Mouse (Mus musculus) midbrain, embryonic 10.5 days (tissue): ENCODE results near the gene Nr2c2. TPM values are rescaled to one million over a fixed set of nuclear protein-coding genes. Genes with fewer than 3 reads are reported as not detected.
A peak's percentile ranks its signal among the peaks of the same experiment; 100 is the strongest.

Experiments used
- DNase-seq: peaks from one replicate; pipeline ENCODE4 v3.0.0-alpha.2; 2017; ENCODE audit warnings: low spot score
- H3K27ac ChIP-seq: fragments of 300-500 bp; sonication (generic); replicated peaks from 2 replicates; pipeline ENCODE4 v1.5.1; 2016; ENCODE audit warnings: mild to moderate bottlenecking
- H3K27me3 ChIP-seq: fragments of 300-500 bp; sonication (generic); 2 replicates; pipeline ENCODE4 v1.6.1; 2016; ENCODE audit warnings: low read depth, mild to moderate bottlenecking; ENCODE audit not compliant: poor library complexity, severe bottlenecking
- H3K36me3 ChIP-seq: fragments of 300-500 bp; sonication (generic); 2 replicates; pipeline ENCODE4 v1.6.1; 2016; ENCODE audit warnings: mild to moderate bottlenecking, moderate library complexity
- H3K4me1 ChIP-seq: fragments of 300-500 bp; sonication (generic); 2 replicates; pipeline ENCODE4 v1.6.1; 2016
- H3K4me3 ChIP-seq: fragments of 300-500 bp; sonication (generic); 2 replicates; pipeline ENCODE4 v1.5.1; 2016; ENCODE audit warnings: mild to moderate bottlenecking, moderate library complexity
- H3K9me3 ChIP-seq: fragments of 300-500 bp; sonication (generic); replicated peaks from 2 replicates; pipeline ENCODE4 v1.6.1; 2016; ENCODE audit warnings: mild to moderate bottlenecking
- WGBS: fragments of 180-500 bp; shearing (Covaris S2); methylation state at CpG from one replicate; pipeline ENCODE4 v1.1.7; 2016; 5-methylcytosine and 5-hydroxymethylcytosine counted together
- polyA plus RNA-seq: library from polyadenylated mRNA; unstranded; fragments of >200 nt; fragmentation: Nextera tagmentation; extraction: Ambion mirVana; gene quantifications from 2 replicates; pipeline ENCODE4 v1.2.1, GENCODE M21; 2016

The Nr2c2 gene
- polyA plus RNA-seq, 1 experiment from 2014 or later, result 18.0 TPM

DNA sequence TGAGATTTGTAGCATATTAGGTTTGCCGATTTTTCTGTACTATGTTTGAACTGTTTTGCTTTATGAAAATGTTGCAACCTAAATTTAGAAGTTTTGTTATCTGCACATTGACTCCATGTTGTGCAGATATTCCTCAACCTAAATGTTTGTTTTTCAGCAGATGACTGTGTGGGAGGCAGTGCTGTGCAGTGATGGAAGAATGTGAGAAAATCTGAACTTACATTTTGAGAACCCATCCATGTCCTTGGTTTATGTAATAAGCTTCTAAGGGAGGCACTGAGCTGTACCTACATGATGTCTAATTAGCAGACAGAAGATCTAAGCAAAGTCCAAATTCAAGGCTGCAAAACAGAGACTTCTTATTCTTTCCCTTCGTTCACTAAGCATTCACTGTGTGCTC lies 42.4 kb downstream of the Nr2c2 start:
- Histone ChIP-seq H3K27me3 (no peaks in the 10 kb centered on the region), H3K36me3 (peaks cover 11% of the 10 kb centered on the region; the same call in 1 of the 2 replicates), H3K9me3 (no peaks in the 10 kb centered on the region), H3K27ac (no peak overlapping the region), H3K4me1 (peaks cover 5% of the 10 kb centered on the region), H3K4me3 (no peak overlapping the region)
- 92% methylated on average over 2 of the region's 2 CpGs for WGBS
- DNase-seq, result no peak

DNA sequence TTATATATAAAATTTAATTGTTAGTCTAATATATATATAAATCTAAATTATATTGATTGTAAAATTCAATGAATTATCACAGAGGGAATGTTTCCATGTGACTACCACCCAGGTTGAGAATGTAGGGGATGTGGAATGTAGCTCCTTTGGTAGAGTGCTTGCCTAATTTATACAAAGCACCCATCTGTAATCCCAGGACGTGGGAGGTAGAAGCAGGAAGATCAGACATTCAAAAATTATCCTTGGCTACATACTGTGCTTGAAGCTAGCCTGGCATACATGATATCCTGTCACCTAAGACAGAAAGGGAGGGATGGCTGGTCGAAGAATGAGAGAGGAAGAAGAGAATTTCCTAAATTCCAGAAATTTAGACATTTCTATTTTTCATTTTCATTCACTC lies 45.2 kb downstream of the Nr2c2 start:
- DNase-seq, result no peak
- Histone ChIP-seq H3K4me3 (no peak overlapping the region), H3K36me3 (peaks cover 28% of the 10 kb centered on the region), H3K4me1 (peaks cover 5% of the 10 kb centered on the region), H3K27me3 (no peaks in the 10 kb centered on the region), H3K9me3 (no peaks in the 10 kb centered on the region), H3K27ac (no peak overlapping the region)
- WGBS, result 85% methylated on average over 2 of the region's 2 CpGs

DNA sequence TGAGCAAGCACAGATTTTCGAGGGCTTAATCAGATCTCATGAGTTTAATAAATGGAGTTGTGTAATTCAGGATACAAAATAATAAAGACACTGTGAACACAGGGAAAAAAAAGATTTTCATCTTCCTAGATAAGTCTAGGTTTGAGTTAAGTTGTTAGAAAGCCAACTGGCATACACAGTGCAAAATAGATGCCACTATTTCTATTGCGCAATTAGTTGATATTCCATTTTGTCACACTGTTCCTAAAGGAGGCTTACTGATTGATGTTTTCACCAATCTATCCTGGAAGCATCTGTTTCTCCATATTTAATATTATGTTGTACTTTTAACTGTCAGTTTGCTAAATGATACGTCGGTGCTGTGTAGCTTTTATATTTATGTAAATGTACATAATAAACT lies 54.7 kb downstream of the Nr2c2 start:
- Histone ChIP-seq H3K36me3 (peaks cover 76% of the 10 kb centered on the region), H3K27me3 (no peaks in the 10 kb centered on the region), H3K4me3 (no peak overlapping the region), H3K4me1 (no peaks in the 10 kb centered on the region), H3K27ac (no peak overlapping the region), H3K9me3 (no peaks in the 10 kb centered on the region)
- no peak for DNase-seq
- WGBS, result 94% methylated on average over 4 of the region's 4 CpGs

DNA sequence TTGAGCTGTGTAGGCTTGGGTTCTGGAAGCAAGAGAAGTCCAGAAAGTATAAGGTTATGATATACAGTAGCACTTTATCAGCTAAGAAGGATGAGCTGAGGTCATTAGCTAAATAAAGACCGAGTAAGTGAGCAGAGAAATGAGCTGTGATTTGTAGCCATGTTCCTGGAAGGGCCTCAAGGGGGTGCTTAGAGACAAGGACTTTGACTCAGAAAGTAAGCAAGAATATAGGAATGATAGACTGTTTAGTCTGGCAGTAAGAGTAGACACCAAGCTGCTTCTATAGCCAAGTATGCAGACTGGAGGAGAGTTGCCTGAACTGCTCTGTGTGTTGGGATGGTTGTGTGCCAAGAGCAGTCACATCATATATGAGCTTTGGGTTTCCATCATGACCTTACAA lies 62.6 kb downstream of the Nr2c2 start:
- Histone ChIP-seq H3K9me3 (no peaks in the 10 kb centered on the region), H3K36me3 (peaks cover 97% of the 10 kb centered on the region), H3K4me3 (no peak overlapping the region), H3K27me3 (no peaks in the 10 kb centered on the region), H3K27ac (no peak overlapping the region), H3K4me1 (no peaks in the 10 kb centered on the region)
- 90% methylated on average over 1 of the region's 1 CpGs for WGBS
- DNase-seq, result no peak

DNA sequence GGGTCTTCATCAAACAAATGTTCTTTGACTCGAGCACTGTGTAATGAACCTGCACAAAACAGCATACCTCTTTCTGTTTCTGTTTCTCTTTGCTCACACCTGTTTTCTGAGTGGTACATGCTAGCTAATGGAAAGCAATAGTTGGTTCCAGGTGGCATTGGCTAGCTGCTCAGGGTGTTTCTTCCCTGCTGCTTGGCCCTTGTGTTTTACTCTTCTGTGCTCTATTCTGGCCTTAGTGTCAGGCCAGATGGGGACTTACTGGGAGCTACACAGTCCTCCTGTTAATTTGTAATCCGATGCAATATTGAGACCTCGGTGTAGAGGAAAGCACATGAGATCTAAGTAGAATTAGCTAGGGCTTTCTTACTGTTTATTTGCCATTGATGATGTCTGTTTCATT lies 67.6 kb downstream of the Nr2c2 start:
- DNase-seq, result no peak
- WGBS, result 95% methylated on average over 3 of the region's 3 CpGs
- Histone ChIP-seq H3K4me3 (no peak overlapping the region), H3K4me1 (peaks cover 11% of the 10 kb centered on the region), H3K9me3 (no peaks in the 10 kb centered on the region), H3K36me3 (peaks cover 100% of the 10 kb centered on the region), H3K27me3 (no peaks in the 10 kb centered on the region), H3K27ac (no peak overlapping the region)

DNA sequence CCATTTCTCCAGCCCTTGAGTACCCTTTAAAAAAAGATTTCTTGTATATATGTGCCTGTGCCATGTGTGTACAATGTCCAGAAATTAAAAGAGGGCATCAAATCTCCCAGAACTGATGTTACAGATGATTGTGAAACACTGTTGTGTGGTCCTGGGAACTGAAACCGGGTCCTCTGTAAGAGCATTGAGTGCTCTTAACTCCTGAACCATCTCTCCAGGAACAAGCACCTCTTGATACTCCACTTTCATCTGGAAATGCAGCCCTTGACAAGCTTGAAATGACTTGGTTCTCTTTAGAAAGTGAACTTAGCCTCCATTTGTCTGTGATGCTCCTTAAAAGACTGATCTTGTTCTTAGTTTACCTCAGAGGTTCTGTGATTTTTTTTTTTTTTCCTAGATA lies 71.5 kb downstream of the Nr2c2 start:
- peaks cover 11% of the 10 kb centered on the region for H3K4me1 ChIP-seq
- no peak overlapping the region for H3K4me3 ChIP-seq
- no peak overlapping the region for H3K27ac ChIP-seq
- no peaks in the 10 kb centered on the region for H3K27me3 ChIP-seq
- H3K9me3 ChIP-seq, result no peaks in the 10 kb centered on the region
- 85% methylated on average over 1 of the region's 1 CpGs for WGBS
- DNase-seq, result no peak
- peaks cover 99% of the 10 kb centered on the region for H3K36me3 ChIP-seq

DNA sequence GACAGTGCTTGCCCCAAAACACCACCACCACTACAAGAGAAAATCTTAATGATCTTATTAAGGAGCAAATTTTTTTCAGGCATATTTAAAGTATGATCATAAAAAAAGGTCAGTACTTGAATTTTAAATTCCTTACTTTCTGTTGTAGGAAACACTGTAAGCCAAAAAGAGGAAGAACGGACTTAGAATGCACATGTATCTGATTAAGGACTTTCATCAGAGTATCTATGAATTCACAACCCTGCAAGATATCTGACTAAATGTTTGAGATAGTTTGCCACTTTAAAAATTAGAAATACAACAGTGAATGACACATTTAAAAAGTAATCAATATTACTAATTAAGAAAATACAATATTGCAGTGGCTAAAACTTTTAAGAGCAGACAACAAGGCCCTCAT lies 85.3 kb downstream of the Nr2c2 start:
- 95% methylated on average over 1 of the region's 1 CpGs for WGBS
- H3K36me3 ChIP-seq, result peaks cover 94% of the 10 kb centered on the region
- H3K4me3 ChIP-seq, result no peak overlapping the region
- no peaks in the 10 kb centered on the region for H3K4me1 ChIP-seq
- H3K27ac ChIP-seq, result no peak overlapping the region
- peaks cover 11% of the 10 kb centered on the region; the same call in 1 of the 2 replicates for H3K9me3 ChIP-seq
- DNase-seq, result no peak
- H3K27me3 ChIP-seq, result no peaks in the 10 kb centered on the region

DNA sequence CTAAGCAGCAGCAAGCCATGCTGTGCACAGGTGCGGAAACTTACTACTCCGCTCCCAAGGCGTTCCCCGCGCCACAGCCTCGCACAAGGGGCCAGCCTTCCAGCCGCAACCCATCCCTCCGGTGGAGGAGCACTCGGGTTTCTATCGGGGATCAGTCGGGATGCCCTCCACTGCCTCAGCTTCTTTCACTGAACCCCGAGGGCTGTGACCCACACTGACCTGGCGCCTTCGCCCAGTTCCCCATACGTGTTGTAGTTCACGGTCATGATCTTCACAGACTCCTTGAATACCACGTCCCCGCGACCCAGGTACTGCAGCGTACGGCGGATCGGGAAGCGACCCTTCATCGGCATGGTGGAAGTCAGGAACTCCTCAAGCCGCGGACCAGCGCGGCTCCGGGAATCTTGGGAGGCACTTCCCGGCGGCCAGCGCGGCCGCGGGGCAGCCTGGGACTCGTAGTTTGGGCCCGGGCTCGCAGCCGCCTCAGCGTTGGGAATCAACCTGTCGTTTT lies 92.5 kb downstream of the Nr2c2 start, which contains the start of gene Mrps25:
TSS of gene Mrps25 (minus strand) at position 413 of the 511 bp plus-strand sequence.
- Histone ChIP-seq H3K27me3 (no peaks in the 10 kb centered on the region), H3K4me1 (peaks cover 15% of the 10 kb centered on the region), H3K27ac (peak within 1 kb of the TSS; percentile 88), H3K36me3 (peaks cover 55% of the 10 kb centered on the region), H3K4me3 (peak within 1 kb of the TSS; percentile 88), H3K9me3 (peaks cover 11% of the 10 kb centered on the region; the same call in 1 of the 2 replicates)
- peak; percentile 81 for DNase-seq
- under 1% methylated on average over 42 of the region's 42 CpGs for WGBS

DNA sequence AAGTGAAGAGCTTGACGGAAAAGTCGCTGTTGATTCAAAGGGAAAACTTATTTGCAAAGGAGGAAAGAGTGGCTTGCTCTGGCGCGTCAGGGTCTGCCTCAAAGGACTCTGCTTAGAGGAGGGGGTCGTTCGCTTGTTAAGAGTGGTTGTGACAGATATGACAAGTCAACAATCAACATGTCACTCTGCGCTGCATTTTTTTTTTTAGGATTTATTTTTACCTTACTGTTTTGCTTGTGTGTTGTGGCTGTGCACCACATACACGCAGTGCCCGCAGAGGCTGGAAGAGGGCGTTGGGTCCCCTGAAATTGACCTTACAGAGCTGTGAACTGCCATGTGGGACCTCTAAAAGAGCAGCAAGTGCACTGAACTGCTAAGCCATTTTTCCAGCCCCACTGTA lies 93.0 kb downstream of the Nr2c2 start:
- Histone ChIP-seq H3K36me3 (peaks cover 55% of the 10 kb centered on the region), H3K27me3 (no peaks in the 10 kb centered on the region), H3K27ac (peak overlapping the region; percentile 88), H3K4me1 (peaks cover 15% of the 10 kb centered on the region), H3K4me3 (peak overlapping the region; percentile 88), H3K9me3 (peaks cover 8% of the 10 kb centered on the region; the same call in 1 of the 2 replicates)
- 7% methylated on average over 10 of the region's 10 CpGs for WGBS
- no peak for DNase-seq

DNA sequence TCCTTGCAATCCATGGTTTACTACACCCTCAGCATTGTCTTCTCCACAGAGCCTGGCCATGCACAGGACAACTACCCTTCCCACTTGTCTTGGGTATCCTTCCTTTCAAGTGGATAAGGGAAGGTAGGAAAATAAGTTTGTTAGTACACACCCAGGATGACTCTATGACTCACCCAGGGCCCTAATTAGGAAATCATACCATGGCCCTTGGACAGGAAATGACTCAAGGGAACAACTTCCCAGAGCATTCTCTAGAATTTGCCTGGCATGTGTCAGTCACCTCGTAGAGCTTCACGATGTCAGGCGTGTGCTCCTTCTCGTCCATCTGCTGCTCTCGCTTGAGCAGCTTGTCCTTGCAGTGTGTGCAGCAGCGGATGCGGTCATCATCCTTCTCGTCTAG lies 108.2 kb downstream of the Nr2c2 start:
- no peak overlapping the region for H3K27ac ChIP-seq
- H3K4me3 ChIP-seq, result no peak overlapping the region
- H3K27me3 ChIP-seq, result no peaks in the 10 kb centered on the region
- no peaks in the 10 kb centered on the region for H3K4me1 ChIP-seq
- H3K36me3 ChIP-seq, result peaks cover 86% of the 10 kb centered on the region
- DNase-seq, result no peak
- no peaks in the 10 kb centered on the region for H3K9me3 ChIP-seq
- WGBS, result 92% methylated on average over 8 of the region's 8 CpGs

DNA sequence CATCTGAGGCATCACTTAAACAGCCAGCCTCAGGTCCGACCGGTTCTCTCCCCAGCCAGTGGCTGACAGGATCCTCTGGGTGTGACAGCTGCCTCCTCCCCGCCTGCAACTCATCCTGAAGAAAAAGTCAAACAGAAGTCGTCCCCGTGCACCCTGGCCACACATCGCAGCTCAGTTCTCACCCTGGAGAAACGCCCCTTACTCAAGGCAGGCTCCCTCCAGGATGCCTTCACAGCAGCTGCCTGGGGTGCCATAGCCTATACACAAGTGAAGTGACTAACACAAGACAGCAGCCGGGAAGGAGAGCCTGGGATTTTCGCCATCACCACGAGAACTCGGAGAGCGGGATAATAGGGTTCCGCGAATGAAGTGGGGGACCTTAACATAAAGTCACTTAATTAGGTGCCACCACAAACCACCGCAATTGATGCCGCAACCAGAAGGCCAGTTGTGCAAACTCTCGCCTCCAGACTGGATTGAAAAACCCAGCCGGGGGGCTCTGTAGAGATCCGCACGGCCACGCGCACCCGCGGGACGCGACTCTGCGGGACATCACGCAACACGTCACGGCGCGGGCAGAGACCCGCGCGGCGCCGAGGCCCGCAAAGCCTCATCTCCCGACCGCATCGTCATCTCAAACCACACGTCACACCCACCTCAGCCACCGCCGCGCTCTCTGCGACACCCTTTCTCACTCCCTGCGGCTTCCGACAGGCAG lies 123.0 kb downstream of the Nr2c2 start:
- DNase-seq, result no peak
- no peaks in the 10 kb centered on the region for H3K9me3 ChIP-seq
- under 1% methylated on average over 48 of the region's 48 CpGs for WGBS
- H3K36me3 ChIP-seq, result peaks cover 19% of the 10 kb centered on the region
- H3K4me1 ChIP-seq, result peaks cover 12% of the 10 kb centered on the region
- H3K27me3 ChIP-seq, result no peaks in the 10 kb centered on the region
- H3K4me3 ChIP-seq, result peak overlapping the region; percentile 80
- H3K27ac ChIP-seq, result peak overlapping the region; percentile 86

DNA sequence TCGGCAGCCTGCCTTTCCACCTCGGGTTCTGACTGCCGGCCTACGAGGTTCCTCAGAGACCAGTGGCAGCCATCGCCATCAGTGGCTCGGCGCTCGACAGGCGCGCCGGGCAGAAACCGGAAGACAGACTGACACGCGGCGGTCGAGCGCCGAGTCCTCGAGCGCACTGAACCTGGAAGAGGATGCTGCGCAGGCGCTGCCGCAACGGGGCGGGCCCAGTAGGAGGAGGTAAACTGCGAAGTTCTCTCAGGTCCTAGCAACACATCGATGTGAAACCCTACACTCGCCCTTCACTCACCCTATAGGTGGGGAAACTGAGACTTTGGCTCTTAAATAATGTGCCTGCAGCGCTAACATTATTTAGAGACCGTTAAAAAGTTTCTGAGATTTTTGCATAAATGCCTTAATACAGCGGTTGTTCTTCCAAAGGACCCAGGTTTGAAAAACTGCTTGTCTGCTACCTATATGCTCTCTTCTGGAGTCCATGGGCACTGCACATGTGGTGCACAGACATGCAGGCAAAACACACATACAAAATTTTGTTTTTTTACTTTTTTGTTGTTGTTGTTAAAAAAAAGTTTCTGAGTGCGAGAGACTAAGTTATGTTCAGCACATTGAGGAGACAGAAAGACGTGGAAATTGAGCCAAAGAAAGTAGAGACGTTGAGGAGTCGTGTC lies 123.7 kb downstream of the Nr2c2 start, which contains the start of gene Rbsn:
TSS of gene Rbsn (minus strand) at position 153 of the 677 bp plus-strand sequence.
- DNase-seq, result peak; percentile 93
- 11% methylated on average over 35 of the region's 35 CpGs for WGBS
- H3K27me3 ChIP-seq, result no peaks in the 10 kb centered on the region

DNA sequence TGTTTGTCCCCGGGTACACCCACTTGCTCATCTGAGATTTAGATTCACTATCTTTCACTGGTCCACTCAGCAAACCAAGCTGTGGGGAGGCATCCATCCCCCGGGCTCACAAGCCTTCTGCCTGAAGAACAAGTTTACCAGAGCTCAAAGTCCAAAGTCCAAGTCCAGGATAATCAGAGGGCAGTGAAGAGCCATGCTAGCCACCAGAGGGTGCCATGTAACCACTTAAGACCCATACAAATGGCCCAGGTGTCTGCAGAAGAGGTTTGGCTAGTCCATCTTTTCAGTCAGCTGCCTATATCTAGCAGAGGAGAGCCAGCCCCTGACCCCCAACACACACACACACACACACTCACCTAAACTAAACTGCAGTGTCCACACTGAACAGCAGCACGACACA lies 128.3 kb downstream of the Nr2c2 start:
- peaks cover 6% of the 10 kb centered on the region; the same call in 1 of the 2 replicates for H3K27me3 ChIP-seq
- no peak overlapping the region for H3K27ac ChIP-seq
- H3K9me3 ChIP-seq, result no peaks in the 10 kb centered on the region
- no peaks in the 10 kb centered on the region for H3K4me1 ChIP-seq
- peak; percentile 46 for DNase-seq
- no peak overlapping the region for H3K4me3 ChIP-seq
- H3K36me3 ChIP-seq, result no peaks in the 10 kb centered on the region
- 54% methylated on average over 3 of the region's 3 CpGs for WGBS

More for the DNA sequence above, 123.7 kb downstream of the Nr2c2 start, which contains the start of gene Rbsn:
- Histone ChIP-seq H3K4me3 (peak within 1 kb of the TSS; percentile 80), H3K4me1 (peaks cover 12% of the 10 kb centered on the region), H3K9me3 (no peaks in the 10 kb centered on the region), H3K27ac (peak within 1 kb of the TSS; percentile 86), H3K36me3 (peaks cover 13% of the 10 kb centered on the region)
